Mouse (Mus musculus): ENCODE data around the gene Klhl22. TPM values are rescaled to one million over a fixed set of nuclear protein-coding genes. Genes with fewer than 3 reads are reported as not detected.

Klhl22 gene
- polyA plus RNA-seq, 1 experiment from 2014 or later = 98.9 TPM

- peaks cover 7% of the 10 kb centered on the region; the same call in 1 of the 2 replicates for H3K4me1 ChIP-seq (ENCODE audit: control insufficient read depth, insufficient read depth, low read length)
- no peak overlapping the region for H3K9ac ChIP-seq (replicated peaks; ENCODE audit: low read depth, low read length)
- H3K9me3 ChIP-seq (ENCODE audit: control insufficient read depth, low read length) = no peaks in the 10 kb centered on the region
- H3K27ac ChIP-seq (ENCODE audit: low read depth, low read length) = no peak overlapping the region
- no peak for ATAC-seq (ENCODE audit: low read depth)
- WGBS = 69% methylated on average over 10 of the region's 10 CpGs
- no peaks in the 10 kb centered on the region for H3K36me3 ChIP-seq (ENCODE audit: control insufficient read depth, insufficient read depth, low read length)
- H3K4me3 ChIP-seq (ENCODE audit: low read depth, low read length) = no peak overlapping the region
- H3K27me3 ChIP-seq (ENCODE audit: control insufficient read depth, insufficient read depth, low read length) = peaks cover 15% of the 10 kb centered on the region
- no peak overlapping the region for H3K4me2 ChIP-seq (ENCODE audit: low read depth, low read length)
These were observed 71.2 kb downstream of the Klhl22 start for GRCm38 (mm10) chr16:17830385-17831178.

DNA sequence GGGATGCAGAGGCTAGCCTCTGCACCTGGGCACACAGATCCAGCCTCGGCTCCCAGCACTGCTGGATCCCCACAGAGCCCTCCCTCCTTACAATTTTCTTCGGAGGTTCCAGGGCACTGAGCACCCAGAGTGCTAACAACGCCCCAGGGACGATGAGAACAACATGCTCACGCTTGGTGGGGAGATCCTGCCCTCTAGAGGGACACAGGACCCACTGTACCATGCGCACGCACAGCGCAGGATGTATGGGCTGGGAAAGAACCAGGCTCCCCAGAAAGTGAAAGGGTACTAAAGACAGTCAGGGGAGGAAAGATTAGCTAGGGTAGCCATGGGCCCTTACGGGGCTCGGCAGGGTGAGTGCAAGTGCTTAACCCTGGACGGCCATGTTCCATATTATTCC, 72.4 kb downstream of the Klhl22 start:
- peaks cover 7% of the 10 kb centered on the region; the same call in 1 of the 2 replicates for H3K4me1 ChIP-seq (ENCODE audit: control insufficient read depth, insufficient read depth, low read length)
- 17% methylated on average over 11 of the region's 11 CpGs for WGBS
- no peaks in the 10 kb centered on the region for H3K9me3 ChIP-seq (ENCODE audit: control insufficient read depth, low read length)
- H3K9ac ChIP-seq (replicated peaks; ENCODE audit: low read depth, low read length) = no peak overlapping the region
- H3K4me2 ChIP-seq (ENCODE audit: low read depth, low read length) = no peak overlapping the region
- no peaks in the 10 kb centered on the region for H3K36me3 ChIP-seq (ENCODE audit: control insufficient read depth, insufficient read depth, low read length)
- ATAC-seq (ENCODE audit: low read depth) = no peak; the same call in 1 of the 2 replicates
- H3K27ac ChIP-seq (ENCODE audit: low read depth, low read length) = no peak overlapping the region
- H3K27me3 ChIP-seq (ENCODE audit: control insufficient read depth, insufficient read depth, low read length) = peaks cover 17% of the 10 kb centered on the region
- no peak overlapping the region for H3K4me3 ChIP-seq (ENCODE audit: low read depth, low read length)

- Histone ChIP-seq H3K36me3 (ENCODE audit: control insufficient read depth, insufficient read depth, low read length) (no peaks in the 10 kb centered on the region), H3K9me3 (ENCODE audit: control insufficient read depth, low read length) (no peaks in the 10 kb centered on the region), H3K27me3 (ENCODE audit: control insufficient read depth, insufficient read depth, low read length) (peaks cover 17% of the 10 kb centered on the region), H3K4me2 (ENCODE audit: low read depth, low read length) (peak within 1 kb of the TSS; percentile 79), H3K27ac (ENCODE audit: low read depth, low read length) (peak within 1 kb of the TSS; percentile 93), H3K4me3 (ENCODE audit: low read depth, low read length) (peak within 1 kb of the TSS; percentile 58), H3K4me1 (ENCODE audit: control insufficient read depth, insufficient read depth, low read length) (peaks cover 7% of the 10 kb centered on the region; the same call in 1 of the 2 replicates), H3K9ac (replicated peaks; ENCODE audit: low read depth, low read length) (peak within 1 kb of the TSS; percentile 86)
- 22% methylated on average over 7 of the region's 7 CpGs for WGBS
- ATAC-seq (ENCODE audit: low read depth) = peak; percentile 5; the same call in 1 of the 2 replicates
These were observed 73.4 kb downstream of the Klhl22 start, which contains the start of gene B830017H08Rik for GRCm38 (mm10) chr16:17832821-17833220. TSS of gene B830017H08Rik (plus strand) at chr16:17833121.

- Histone ChIP-seq H3K9me3 (ENCODE audit: control insufficient read depth, low read length) (no peaks in the 10 kb centered on the region), H3K9ac (replicated peaks; ENCODE audit: low read depth, low read length) (peak overlapping the region; percentile 86), H3K27ac (ENCODE audit: low read depth, low read length) (peak overlapping the region; percentile 93), H3K4me3 (ENCODE audit: low read depth, low read length) (peak overlapping the region; percentile 58), H3K4me1 (ENCODE audit: control insufficient read depth, insufficient read depth, low read length) (peaks cover 7% of the 10 kb centered on the region; the same call in 1 of the 2 replicates), H3K4me2 (ENCODE audit: low read depth, low read length) (peak overlapping the region; percentile 79), H3K27me3 (ENCODE audit: control insufficient read depth, insufficient read depth, low read length) (peaks cover 17% of the 10 kb centered on the region), H3K36me3 (ENCODE audit: control insufficient read depth, insufficient read depth, low read length) (no peaks in the 10 kb centered on the region)
- under 1% methylated on average over 28 of the region's 37 CpGs for WGBS
- peak; percentile 75 for ATAC-seq (ENCODE audit: low read depth)
These were observed 73.9 kb downstream of the Klhl22 start for GRCm38 (mm10) chr16:17833321-17833680.

- Histone ChIP-seq H3K27me3 (ENCODE audit: control insufficient read depth, insufficient read depth, low read length) (peaks cover 17% of the 10 kb centered on the region), H3K4me1 (ENCODE audit: control insufficient read depth, insufficient read depth, low read length) (peaks cover 7% of the 10 kb centered on the region; the same call in 1 of the 2 replicates), H3K4me2 (ENCODE audit: low read depth, low read length) (peak overlapping the region; percentile 79), H3K9ac (replicated peaks; ENCODE audit: low read depth, low read length) (peak overlapping the region; percentile 86), H3K9me3 (ENCODE audit: control insufficient read depth, low read length) (no peaks in the 10 kb centered on the region), H3K36me3 (ENCODE audit: control insufficient read depth, insufficient read depth, low read length) (no peaks in the 10 kb centered on the region), H3K27ac (ENCODE audit: low read depth, low read length) (peak overlapping the region; percentile 93), H3K4me3 (ENCODE audit: low read depth, low read length) (peak overlapping the region; percentile 58)
- WGBS = under 1% methylated on average over 86 of the region's 103 CpGs
- peak; percentile 78 for ATAC-seq (ENCODE audit: low read depth)
These were observed 74.4 kb downstream of the Klhl22 start for GRCm38 (mm10) chr16:17833681-17834399.

DNA sequence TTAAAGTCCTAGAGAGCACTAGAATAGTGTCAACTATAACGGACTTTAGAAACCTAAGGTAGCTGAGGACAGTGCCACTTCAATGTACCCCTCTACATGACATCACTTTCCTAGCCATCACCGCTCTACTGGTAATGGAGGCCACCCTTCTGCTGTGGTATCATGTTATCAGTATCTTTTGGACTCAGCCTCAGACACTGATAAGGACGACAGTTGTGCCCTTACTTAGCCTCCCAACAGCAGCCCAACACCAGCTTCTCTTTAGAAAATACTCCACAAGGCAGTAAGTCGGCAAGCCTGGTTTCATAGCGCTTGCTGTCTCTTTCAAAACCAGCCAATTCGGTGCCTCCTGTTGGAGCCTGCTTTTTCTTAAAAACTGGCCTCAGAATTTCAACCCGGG, 75.1 kb downstream of the Klhl22 start:
- no peaks in the 10 kb centered on the region for H3K9me3 ChIP-seq (ENCODE audit: control insufficient read depth, low read length)
- peak overlapping the region; percentile 58 for H3K4me3 ChIP-seq (ENCODE audit: low read depth, low read length)
- peak overlapping the region; percentile 79 for H3K4me2 ChIP-seq (ENCODE audit: low read depth, low read length)
- 48% methylated on average over 7 of the region's 7 CpGs for WGBS
- H3K27ac ChIP-seq (ENCODE audit: low read depth, low read length) = peak overlapping the region; percentile 93
- peaks cover 17% of the 10 kb centered on the region for H3K27me3 ChIP-seq (ENCODE audit: control insufficient read depth, insufficient read depth, low read length)
- no peak for ATAC-seq (ENCODE audit: low read depth)
- peak overlapping the region; percentile 86 for H3K9ac ChIP-seq (replicated peaks; ENCODE audit: low read depth, low read length)
- peaks cover 7% of the 10 kb centered on the region; the same call in 1 of the 2 replicates for H3K4me1 ChIP-seq (ENCODE audit: control insufficient read depth, insufficient read depth, low read length)
- H3K36me3 ChIP-seq (ENCODE audit: control insufficient read depth, insufficient read depth, low read length) = no peaks in the 10 kb centered on the region

DNA sequence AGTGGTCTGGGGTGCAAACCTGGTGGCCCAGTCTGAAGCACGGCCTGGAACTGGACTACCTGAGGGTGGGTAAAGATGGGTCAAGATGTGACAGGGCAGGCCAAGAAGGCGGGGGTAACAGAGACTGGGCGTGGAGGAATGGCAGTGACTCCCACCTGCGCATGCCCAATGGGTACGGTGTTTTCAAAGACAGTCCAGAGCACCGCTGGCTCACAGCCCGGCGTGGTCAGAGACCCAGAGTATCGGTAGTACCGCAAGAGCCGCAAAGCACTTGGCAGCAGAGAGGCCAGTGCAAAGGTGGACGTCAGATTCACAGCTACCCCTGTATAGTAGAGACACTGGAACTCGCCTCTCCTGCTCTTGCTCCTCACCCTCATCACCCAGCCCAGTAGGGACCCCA, 76.1 kb downstream of the Klhl22 start:
- H3K9ac ChIP-seq (replicated peaks; ENCODE audit: low read depth, low read length) = no peak overlapping the region

GRCm38 (mm10) chr16:17838051-17838450, 78.6 kb downstream of the Klhl22 start, which contains the start of gene Car15:
TSS of gene Car15 (minus strand) at chr16:17838364.
- H3K4me1 ChIP-seq (ENCODE audit: control insufficient read depth, insufficient read depth, low read length) = peaks cover 2% of the 10 kb centered on the region; the same call in 1 of the 2 replicates
- ATAC-seq (ENCODE audit: low read depth) = no peak
- no peak within 1 kb of the TSS for H3K4me2 ChIP-seq (ENCODE audit: low read depth, low read length)
- no peak within 1 kb of the TSS for H3K27ac ChIP-seq (ENCODE audit: low read depth, low read length)
- WGBS = 83% methylated on average over 6 of the region's 6 CpGs
- H3K9me3 ChIP-seq (ENCODE audit: control insufficient read depth, low read length) = no peaks in the 10 kb centered on the region
- H3K9ac ChIP-seq (replicated peaks; ENCODE audit: low read depth, low read length) = no peak within 1 kb of the TSS
- no peak within 1 kb of the TSS for H3K4me3 ChIP-seq (ENCODE audit: low read depth, low read length)
- H3K36me3 ChIP-seq (ENCODE audit: control insufficient read depth, insufficient read depth, low read length) = peaks cover 23% of the 10 kb centered on the region
- peaks cover 6% of the 10 kb centered on the region; the same call in 1 of the 2 replicates for H3K27me3 ChIP-seq (ENCODE audit: control insufficient read depth, insufficient read depth, low read length)

More for the DNA sequence above, 76.1 kb downstream of the Klhl22 start:
- H3K4me3 ChIP-seq (ENCODE audit: low read depth, low read length) = no peak overlapping the region
- no peak for ATAC-seq (ENCODE audit: low read depth)
- peaks cover 17% of the 10 kb centered on the region for H3K27me3 ChIP-seq (ENCODE audit: control insufficient read depth, insufficient read depth, low read length)
- 50% methylated on average over 13 of the region's 13 CpGs for WGBS
- H3K4me2 ChIP-seq (ENCODE audit: low read depth, low read length) = 0 out of 2 replicates have a peak overlapping the region, but pooled peaks have one; percentile 4
- H3K36me3 ChIP-seq (ENCODE audit: control insufficient read depth, insufficient read depth, low read length) = no peaks in the 10 kb centered on the region
- H3K9me3 ChIP-seq (ENCODE audit: control insufficient read depth, low read length) = no peaks in the 10 kb centered on the region
- H3K4me1 ChIP-seq (ENCODE audit: control insufficient read depth, insufficient read depth, low read length) = peaks cover 7% of the 10 kb centered on the region; the same call in 1 of the 2 replicates
- no peak overlapping the region for H3K27ac ChIP-seq (ENCODE audit: low read depth, low read length)

Data from neural tube, embryonic 14.5 days (tissue).